Mouse (Mus musculus) left cerebral cortex, adult 9 months (tissue): ENCODE measurements at regions not wholly inside any gene's neighbourhood (a gene's known extent, or its start where the extent isn't known, plus 50 kb on each side); places are given as distances from the start of the nearest gene placed in this dataset.

Experiments used
- DNase-seq, 2 experiments: peaks; one replicate each; pipeline ENCODE4 v3.0.0; 2022; ENCODE audit warnings: low spot score in 2 of 2

DNA sequence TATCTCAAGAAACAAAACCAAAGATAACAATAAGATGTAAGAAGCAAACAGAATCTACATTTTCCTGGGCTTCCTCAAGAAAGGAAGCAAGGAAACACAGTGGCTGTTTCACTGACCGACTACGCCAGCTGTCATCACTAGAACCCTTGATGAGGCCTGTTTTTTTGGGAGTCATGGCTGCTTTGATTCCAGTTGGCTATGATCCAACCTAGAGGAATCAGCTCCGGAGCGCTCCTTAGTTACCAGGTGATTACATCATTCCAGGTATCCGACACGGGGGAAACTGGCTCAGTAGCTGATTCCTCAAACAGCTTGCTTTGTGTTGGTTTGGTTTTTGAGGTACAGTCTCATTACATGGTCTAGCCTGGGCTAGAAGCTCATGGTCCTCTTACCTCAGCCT, 84.1 kb upstream of the Galnt15 start:
- no peak for DNase-seq

- DNase-seq: no peak
Observed at GRCm38 (mm10) chr14:31945125-31945524, 83.7 kb upstream of the Galnt15 start.

DNA sequence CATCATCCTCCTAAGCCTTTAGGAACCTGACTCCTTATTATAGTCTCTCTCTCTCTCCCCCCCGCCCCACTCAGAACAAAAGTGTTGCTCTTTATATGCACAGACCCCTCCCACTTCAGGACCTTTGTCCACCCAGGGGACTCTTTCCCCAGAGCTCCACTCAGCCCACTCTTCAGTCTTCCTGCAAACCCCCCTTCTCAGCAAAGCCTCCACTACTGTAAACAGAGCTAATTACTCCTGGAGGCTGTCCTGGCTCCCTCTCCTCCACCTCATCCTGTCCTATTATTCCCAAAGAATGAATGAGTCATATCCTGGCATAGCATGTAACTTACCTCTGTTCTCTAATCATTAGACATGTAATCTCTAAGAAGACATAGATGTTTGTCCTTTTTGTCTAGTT, 82.8 kb upstream of the Galnt15 start:
- DNase-seq: no peak

GRCm38 (mm10) chr14:31947246-31947645, 81.5 kb upstream of the Galnt15 start:
- no peak for DNase-seq

DNA sequence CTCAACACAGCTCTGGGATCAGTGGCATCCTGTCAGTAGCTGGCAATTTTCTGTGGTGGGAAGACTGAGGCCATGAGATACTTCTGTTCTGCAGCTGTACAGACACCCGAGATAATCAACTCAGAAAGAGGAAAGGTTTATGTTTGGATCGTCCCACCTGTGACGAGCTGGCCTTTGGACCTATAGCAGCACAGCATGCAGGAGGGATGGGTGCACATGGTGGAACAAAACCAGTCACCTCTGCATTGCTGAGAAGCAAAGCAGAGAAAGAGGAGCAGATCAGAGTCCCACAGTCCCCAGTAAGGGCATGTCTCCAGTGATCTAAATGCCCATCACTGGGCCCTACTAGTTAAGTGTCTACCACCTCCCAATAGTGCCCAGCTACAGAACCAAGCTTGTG, 76.9 kb upstream of the Galnt15 start:
- no peak for DNase-seq

GRCm38 (mm10) chr14:31953783-31954182, 75.0 kb upstream of the Galnt15 start:
- peak; percentile 27 to 61 for DNase-seq

DNA sequence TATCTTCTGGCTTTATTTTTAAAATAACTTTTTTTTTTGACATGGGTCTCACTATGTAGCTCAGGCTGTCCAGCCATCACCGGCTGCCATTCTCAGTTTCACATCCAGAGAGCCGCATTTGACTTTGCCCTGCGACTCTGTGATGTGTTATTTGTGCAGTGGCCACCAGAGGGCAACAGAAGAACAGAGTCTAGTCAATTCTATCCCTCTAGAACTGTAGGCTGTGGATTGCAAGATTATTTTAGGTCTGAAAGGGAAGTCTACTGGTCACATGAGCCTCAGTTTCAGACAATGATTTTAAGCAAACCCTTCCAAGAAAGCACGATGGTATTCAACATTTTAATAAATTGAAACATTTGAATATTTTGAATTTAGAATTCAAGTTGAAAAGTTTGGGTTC, 73.8 kb upstream of the Galnt15 start:
- peak; percentile 37 to 92 for DNase-seq

GRCm38 (mm10) chr14:31957211-31957638, 71.6 kb upstream of the Galnt15 start:
- DNase-seq: no peak

GRCm38 (mm10) chr14:31960201-31960854, 68.5 kb upstream of the Galnt15 start:
- DNase-seq: no peak

DNA sequence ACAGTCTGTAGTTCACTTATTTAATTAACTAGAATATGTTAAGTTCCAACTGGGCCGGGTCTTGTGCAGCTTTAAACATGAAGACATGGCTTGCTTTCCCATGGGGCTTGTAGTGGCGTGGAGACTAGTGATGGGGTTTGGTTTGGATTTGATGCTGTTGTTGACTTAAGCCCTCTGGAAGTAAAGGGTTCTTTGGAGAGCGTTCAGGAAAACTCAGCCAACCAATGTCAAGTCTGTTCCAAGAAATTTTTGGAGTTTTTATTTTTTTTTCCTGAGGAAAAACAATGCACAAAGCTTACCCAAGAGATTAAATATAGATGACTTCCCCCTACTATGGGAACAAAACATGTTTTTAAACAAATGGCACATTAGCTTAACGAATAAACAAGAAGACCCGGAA, 67.3 kb upstream of the Galnt15 start:
- DNase-seq: no peak

DNA sequence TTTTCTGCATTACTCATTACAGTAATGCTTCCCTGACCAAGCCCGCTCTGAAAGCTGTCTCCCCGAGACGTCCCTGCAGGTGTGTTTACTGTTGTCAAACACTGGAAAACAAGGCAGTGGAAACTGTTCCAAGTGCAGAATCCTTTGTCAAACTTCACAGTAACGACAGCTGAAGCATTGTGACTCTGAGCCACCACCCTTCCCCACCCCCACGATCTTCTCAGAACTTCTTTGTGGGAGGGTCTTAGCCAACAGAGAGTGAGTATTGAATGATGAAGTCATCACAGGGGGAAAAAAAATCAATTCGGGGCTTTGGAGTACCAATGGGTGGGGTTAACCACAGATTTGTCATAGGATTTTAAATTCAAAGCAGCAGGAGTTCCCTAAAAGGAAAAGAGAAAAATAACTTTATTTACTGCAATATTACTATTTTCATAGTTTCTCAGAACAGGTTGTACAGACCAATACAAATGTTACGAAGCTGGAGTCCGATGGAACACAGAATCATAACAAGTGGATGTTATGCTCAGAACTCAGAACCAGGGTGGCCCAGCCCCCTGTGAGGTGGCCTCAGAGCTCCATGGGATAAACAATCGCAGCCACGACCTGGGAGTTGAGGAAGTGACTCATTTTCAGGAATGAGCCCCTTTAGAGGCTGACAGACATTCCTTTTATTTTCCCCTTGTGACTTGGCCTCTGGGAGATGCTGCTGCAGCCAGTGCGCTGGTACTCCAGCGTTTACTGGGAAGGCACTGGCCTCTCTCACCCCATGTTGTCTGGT, 65.5 kb upstream of the Galnt15 start:
- DNase-seq: no peak

DNA sequence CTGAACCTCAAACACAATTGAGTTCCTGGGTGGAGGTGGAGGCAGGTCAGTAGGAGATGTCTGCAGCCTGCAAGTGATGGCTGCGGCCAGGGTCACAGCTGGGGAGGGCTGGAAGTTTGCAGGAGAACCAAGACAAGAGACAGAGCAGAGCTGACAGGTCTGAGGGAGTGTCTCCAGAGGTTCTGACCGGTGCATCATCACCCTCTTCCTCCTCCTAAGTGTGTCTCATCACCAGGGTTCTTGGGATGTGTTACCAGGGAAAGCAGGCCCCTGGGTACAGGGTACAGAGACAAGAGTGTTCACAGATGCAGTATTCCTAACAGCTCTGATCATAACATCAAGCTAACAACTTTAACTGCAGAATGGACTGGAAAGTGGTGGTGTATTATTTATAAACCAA, 64.7 kb upstream of the Galnt15 start:
- no peak for DNase-seq

- no peak for DNase-seq
Observed at GRCm38 (mm10) chr14:31964831-31965230, 64.0 kb upstream of the Galnt15 start.

DNA sequence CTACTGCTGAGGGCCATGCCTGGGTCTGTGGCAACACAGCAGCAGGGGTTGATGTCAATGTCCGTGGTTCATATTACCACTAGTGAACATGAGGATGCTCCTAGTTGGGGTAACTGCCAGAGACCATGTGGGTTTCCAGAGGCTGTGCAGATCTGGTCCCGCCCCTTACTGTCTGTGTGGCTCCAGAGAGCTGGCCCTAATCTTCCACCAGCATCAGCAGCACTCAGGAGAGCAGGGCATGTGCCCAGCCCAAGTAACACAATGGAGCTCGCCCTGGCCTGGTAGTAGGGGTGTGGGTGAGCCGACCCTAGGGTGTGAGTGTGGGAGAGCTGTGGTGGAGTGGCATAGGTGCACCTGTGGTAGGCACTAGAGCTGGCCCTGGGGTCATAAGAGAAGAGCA, 59.3 kb upstream of the Galnt15 start:
- no peak for DNase-seq

GRCm38 (mm10) chr14:31970245-31970830, 58.5 kb upstream of the Galnt15 start:
- DNase-seq: no peak

- no peak for DNase-seq
Observed at GRCm38 (mm10) chr14:31970851-31971250, 57.9 kb upstream of the Galnt15 start.

DNA sequence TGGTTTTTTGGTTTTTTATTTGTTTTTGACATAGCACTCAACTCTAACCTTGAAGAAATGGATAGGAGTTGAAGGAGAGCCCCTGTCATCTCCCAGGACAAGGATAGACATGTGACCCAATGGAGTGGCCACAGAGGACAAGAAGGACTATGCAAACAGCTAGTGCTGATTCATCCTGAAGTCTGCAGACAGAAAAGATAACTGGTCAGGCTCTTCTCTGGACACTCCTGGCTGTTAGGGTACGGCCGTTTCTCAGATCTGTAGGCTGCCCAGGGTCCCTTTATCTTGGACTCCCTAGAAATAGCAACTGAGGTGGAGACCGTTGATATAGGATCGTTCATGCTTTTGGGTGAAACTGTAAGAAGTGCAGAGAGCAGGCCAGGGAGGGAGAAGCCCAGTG, 55.1 kb upstream of the Galnt15 start:
- no peak for DNase-seq

- DNase-seq: no peak
Observed at GRCm38 (mm10) chr14:31978196-31978595, 50.6 kb upstream of the Galnt15 start.

- DNase-seq: no peak
Observed at GRCm38 (mm10) chr14:31978690-31979089, 50.1 kb upstream of the Galnt15 start.
